Mouse (Mus musculus): Measurements from ENCODE around the gene Ick. TPM values are rescaled to one million over a fixed set of nuclear protein-coding genes. Genes with fewer than 3 reads are reported as not detected.
A peak's percentile ranks its signal among the peaks of the same experiment; 100 is the strongest.
"Not testable (repeated sequence)": the region's sequence is repeated elsewhere in the genome, so short reads cannot be mapped to it uniquely, and the experiment has no call there.

The Ick gene
- polyA plus RNA-seq, 1 experiment = 7.1 TPM

DNA sequence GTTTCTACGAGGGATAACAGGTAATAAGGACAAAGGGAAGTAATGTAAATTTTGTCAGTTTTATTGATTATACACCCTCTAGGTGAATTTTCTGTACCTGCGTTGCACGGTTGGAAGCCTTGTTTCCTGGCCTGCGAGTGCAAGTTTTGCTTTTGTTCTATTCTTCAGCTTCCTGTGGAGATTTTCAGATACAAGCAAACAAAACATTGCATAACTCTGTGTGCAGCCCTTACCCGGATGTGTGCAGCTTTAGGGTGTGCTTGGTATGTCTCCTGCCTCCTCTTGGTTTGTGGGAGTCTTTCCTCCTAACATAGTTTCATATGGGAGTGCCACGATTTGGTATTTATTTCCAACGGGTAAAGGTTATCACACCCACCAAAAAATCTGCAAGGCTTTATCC lies 67.8 kb downstream of the Ick start:
- Histone ChIP-seq H3K4me3 (ENCODE audit: insufficient read depth, low read length) (peak overlapping the region; percentile 76), H3K4me1 (ENCODE audit: control insufficient read depth, insufficient read depth, low read length) (peaks cover 9% of the 10 kb centered on the region), H3K27ac (ENCODE audit: insufficient read depth, low read depth, low read length) (peak overlapping the region; percentile 82)
- TF ChIP-seq POLR2A (IDR thresholded peaks at IDR 0.05; ENCODE audit: borderline replicate concordance, low read depth, low read length) (no peak), CTCF (IDR thresholded peaks at IDR 0.05; ENCODE audit: low read depth, low read length) (no peak)

DNA sequence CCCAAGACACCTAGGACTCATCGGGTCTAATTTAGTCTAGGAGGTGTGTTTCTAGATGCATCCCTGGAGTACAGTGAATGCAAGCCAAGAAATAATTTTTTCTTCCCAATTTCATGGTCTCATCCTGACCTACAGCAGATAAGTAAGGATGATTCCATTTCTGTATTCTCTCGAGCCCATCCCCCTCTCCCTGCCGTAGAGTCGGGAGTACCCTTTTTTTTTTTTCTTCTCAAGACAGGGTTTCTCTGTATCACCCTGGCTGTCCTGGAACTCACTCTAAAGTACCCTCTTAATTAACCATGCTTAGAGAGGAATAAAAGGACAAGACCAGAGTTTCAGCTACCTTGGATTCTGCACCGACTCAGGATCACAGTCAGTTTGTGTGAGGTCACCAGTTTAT lies 69.2 kb downstream of the Ick start:
- Histone ChIP-seq H3K4me3 (ENCODE audit: insufficient read depth, low read length) (no peak overlapping the region), H3K27ac (ENCODE audit: insufficient read depth, low read depth, low read length) (no peak overlapping the region), H3K4me1 (ENCODE audit: control insufficient read depth, insufficient read depth, low read length) (peaks cover 9% of the 10 kb centered on the region)
- TF ChIP-seq CTCF (IDR thresholded peaks at IDR 0.05; ENCODE audit: low read depth, low read length) = no peak
- no peak for TF ChIP-seq POLR2A (IDR thresholded peaks at IDR 0.05; ENCODE audit: borderline replicate concordance, low read depth, low read length)

DNA sequence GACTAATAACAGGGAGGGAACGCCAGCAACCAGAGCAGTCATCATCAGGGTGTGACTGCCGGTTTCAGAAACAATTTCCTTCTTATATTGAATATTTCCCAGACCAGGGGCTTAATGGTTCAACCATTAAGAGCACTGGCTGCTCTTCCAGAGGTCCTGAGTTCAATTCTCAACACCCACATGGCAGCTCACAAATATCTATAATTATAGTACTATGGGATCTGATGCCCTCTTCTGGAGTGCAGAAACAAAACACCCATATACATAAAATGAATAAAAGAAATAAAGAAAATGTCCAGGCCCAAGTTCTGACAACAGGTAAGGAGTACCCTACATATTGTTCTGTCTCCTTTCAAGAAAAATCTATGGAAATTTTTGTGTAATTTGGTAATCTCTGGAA lies 70.1 kb downstream of the Ick start:
- TF ChIP-seq POLR2A (IDR thresholded peaks at IDR 0.05; ENCODE audit: borderline replicate concordance, low read depth, low read length) (no peak), CTCF (IDR thresholded peaks at IDR 0.05; ENCODE audit: low read depth, low read length) (no peak)
- H3K4me3 ChIP-seq (ENCODE audit: insufficient read depth, low read length) = no peak overlapping the region
- peaks cover 9% of the 10 kb centered on the region for H3K4me1 ChIP-seq (ENCODE audit: control insufficient read depth, insufficient read depth, low read length)
- no peak overlapping the region for H3K27ac ChIP-seq (ENCODE audit: insufficient read depth, low read depth, low read length)

DNA sequence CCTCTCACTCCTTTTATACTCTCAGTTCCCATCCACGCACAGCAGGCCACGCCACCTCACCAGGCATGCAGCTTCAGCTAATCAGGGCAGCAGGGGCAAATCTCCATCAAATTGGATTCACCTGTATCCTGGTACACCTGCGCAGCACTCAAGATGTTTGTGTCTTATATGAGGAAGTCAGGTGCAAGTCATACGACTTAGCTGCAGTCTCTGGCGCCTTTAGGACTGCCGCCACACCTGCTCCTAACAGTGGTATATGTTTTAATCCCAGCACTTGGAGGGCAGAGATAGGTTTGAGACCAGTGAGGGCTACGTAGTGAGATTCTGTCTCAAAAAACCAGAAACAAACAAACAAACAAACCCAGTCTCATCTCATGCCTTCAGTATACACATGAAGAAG lies 73.5 kb downstream of the Ick start, which contains the start of gene Gsta4:
Gene Gsta4 (plus strand): TSS at position 301 of the 400 bp plus-strand sequence.
- not testable (repeated sequence) for H3K27ac ChIP-seq (ENCODE audit: insufficient read depth, low read depth, low read length); H3K4me1 ChIP-seq (ENCODE audit: control insufficient read depth, insufficient read depth, low read length); H3K4me3 ChIP-seq (ENCODE audit: insufficient read depth, low read length)

DNA sequence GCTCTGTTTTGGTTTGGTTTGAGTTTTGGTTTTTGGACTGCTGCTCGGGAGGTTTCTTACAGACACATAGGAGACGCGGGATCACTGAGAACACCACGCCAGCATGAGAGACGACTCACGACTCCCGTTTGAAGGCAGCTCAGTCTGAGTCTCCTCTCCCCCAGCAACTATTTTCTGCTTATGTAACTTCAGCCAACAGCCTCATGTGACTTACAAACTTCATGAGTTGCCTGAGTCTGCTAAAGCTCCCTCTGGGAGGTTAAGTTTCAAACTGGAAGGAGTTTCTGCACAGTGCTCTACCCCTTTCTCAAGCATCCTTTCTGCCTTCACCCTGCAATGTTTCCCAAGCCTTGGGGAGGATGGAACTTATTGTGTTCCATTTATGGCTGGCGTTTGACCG lies 76.7 kb downstream of the Ick start:
- no peak overlapping the region for H3K4me3 ChIP-seq (ENCODE audit: insufficient read depth, low read length)
- no peaks in the 10 kb centered on the region for H3K4me1 ChIP-seq (ENCODE audit: control insufficient read depth, insufficient read depth, low read length)
- TF ChIP-seq CTCF (IDR thresholded peaks at IDR 0.05; ENCODE audit: low read depth, low read length) (no peak), POLR2A (IDR thresholded peaks at IDR 0.05; ENCODE audit: borderline replicate concordance, low read depth, low read length) (no peak)
- H3K27ac ChIP-seq (ENCODE audit: insufficient read depth, low read depth, low read length) = no peak overlapping the region

DNA sequence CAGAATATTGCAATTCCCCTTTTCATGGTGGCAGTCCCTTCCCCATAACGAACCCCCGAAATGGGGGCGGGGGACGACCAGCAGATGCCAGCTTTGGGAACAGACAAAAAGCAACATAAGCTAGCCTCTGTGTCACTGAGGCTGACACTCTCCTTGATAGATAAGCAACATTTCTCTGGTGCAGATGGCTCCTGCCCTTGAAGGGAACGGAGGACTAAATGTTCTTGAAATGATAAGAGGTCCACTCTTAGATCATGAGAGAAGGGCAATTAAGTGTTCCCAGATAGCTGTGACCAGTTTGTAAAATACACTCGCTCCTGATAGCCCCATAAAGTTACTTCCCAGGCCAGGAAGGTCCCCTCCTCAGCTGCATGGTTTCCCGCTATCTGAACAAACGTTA lies 79.9 kb downstream of the Ick start:
- Histone ChIP-seq H3K4me3 (ENCODE audit: insufficient read depth, low read length) (no peak overlapping the region), H3K27ac (ENCODE audit: insufficient read depth, low read depth, low read length) (no peak overlapping the region), H3K4me1 (ENCODE audit: control insufficient read depth, insufficient read depth, low read length) (no peaks in the 10 kb centered on the region)
- TF ChIP-seq CTCF (IDR thresholded peaks at IDR 0.05; ENCODE audit: low read depth, low read length) (no peak), POLR2A (IDR thresholded peaks at IDR 0.05; ENCODE audit: borderline replicate concordance, low read depth, low read length) (no peak)

DNA sequence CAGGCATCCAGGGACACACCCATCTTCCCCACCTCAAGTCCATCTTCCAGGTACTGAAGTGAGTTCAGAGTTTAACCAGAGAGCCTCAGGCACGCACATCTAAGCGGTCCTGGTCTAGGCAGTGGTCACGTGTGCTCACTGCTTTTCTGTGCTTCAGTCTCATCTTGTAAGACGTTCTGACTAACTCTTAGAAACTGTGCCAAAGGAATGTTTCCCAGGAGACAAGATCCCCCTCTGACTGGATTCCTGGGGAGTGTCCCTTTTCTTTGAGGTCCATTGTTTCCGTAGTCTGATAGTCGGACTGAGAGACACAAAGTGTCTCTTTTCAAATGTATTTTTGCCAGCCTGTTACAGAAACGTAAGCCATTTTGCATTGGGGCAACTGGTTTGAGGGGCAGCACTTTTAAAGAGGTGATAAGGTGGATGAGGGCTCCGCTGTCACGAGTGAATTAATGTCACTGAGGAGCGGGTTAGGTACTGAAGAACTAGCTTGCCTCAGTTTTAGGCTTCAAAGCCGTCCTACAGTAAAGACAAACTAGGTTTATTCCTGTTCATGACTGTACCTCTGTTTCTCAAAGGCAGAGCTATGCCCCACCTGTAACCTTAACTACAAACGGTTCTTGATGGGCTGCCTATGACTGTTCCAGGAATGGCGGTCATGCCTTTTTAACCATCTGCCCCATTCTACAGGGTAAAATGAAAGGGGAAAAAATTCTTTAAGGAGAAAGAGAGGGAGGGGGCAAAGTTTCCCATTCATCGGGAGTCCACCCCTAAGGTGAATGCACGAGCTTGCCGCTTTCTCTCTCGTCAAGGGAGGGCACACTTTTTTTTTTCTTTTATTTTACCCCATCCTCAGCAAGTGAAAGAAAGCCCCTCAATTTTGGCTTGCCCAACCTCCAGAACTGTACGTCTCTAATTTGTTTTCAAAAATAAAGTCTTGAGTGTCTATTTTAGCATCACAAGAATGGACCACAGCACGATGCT lies 82.0 kb downstream of the Ick start:
- no peaks in the 10 kb centered on the region for H3K4me1 ChIP-seq (ENCODE audit: control insufficient read depth, insufficient read depth, low read length)
- TF ChIP-seq CTCF (IDR thresholded peaks at IDR 0.05; ENCODE audit: low read depth, low read length) = no peak
- no peak for TF ChIP-seq POLR2A (IDR thresholded peaks at IDR 0.05; ENCODE audit: borderline replicate concordance, low read depth, low read length)
- H3K4me3 ChIP-seq (ENCODE audit: insufficient read depth, low read length) = no peak overlapping the region
- H3K27ac ChIP-seq (ENCODE audit: insufficient read depth, low read depth, low read length) = no peak overlapping the region

DNA sequence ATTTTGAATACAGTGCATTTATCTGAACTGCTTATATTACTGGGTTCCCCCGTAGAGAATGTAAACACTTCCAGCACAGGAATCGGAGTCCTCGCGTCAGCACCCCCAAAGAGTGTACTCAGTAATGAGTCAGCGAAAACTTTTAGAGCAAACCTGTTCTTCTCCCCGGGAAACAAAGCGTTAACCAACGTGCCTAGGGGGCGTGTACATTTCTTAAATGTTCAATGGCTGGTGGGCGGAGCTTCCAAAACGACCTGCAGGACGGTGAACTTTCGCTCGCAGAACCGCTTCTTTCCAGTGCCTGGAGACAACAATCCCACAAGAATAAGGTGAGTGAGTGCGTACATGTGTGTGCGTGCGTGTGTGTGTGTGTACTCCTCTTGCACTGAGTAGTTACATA lies 82.7 kb downstream of the Ick start:
- peak overlapping the region; percentile 27 for H3K4me3 ChIP-seq (ENCODE audit: insufficient read depth, low read length)
- no peak overlapping the region for H3K27ac ChIP-seq (ENCODE audit: insufficient read depth, low read depth, low read length)
- TF ChIP-seq CTCF (IDR thresholded peaks at IDR 0.05; ENCODE audit: low read depth, low read length) (no peak), POLR2A (IDR thresholded peaks at IDR 0.05; ENCODE audit: borderline replicate concordance, low read depth, low read length) (no peak)
- H3K4me1 ChIP-seq (ENCODE audit: control insufficient read depth, insufficient read depth, low read length) = no peaks in the 10 kb centered on the region

DNA sequence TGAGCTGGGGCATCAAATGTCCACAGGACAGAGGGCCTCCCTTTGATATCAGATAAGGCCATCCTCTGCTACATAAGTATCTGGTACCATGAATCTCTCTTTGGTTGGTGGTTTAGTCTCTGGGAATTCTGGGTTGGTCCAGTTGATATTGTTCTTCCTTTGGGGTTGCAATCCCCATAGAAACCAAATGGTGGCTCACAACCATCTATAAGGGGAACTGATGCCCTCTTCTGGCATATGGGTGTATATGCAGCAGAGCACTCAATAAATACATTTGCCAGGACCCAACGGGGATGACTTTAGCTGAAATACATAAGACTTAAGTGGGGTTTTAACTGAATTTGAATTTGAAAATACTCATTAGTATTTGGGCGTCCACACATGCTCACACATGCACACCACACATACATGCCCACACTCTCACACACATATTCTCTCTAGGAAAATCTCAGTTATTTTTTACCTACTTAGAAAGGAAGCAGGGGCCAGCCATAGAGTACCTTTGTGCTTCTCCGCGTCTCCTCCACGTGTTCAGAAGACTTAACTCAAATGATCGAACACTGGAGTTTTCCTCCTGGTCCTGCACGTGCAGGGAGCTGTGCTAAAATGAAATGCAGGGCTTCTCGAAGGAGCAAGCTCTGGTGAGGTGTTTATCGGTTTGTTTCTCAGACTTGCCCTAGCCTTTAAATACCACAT lies 85.1 kb downstream of the Ick start:
- TF ChIP-seq CTCF (IDR thresholded peaks at IDR 0.05; ENCODE audit: low read depth, low read length) (no peak), POLR2A (IDR thresholded peaks at IDR 0.05; ENCODE audit: borderline replicate concordance, low read depth, low read length) (no peak)
- Histone ChIP-seq H3K27ac (ENCODE audit: insufficient read depth, low read depth, low read length) (no peak overlapping the region), H3K4me3 (ENCODE audit: insufficient read depth, low read length) (no peak overlapping the region), H3K4me1 (ENCODE audit: control insufficient read depth, insufficient read depth, low read length) (no peaks in the 10 kb centered on the region)

DNA sequence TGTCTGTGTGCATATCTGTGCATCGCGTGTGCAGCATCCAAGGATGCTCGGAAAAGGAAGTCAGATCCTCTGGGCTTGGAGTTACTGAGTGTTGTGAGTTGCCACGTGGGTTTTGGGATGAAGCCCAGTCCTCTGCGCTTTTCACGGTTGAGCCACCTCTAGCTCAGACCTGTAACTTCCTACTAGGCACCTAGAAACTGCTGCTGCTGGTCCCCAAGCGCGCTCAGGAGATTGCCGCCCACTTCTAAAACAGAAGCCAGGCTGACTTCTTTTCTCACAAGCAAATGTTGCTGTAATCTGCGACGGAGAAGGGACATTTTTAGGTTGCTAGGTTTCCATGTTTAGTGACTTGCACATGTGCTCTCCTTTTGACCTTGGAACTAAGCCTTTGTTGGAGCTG lies 86.0 kb downstream of the Ick start:
- Histone ChIP-seq H3K27ac (ENCODE audit: insufficient read depth, low read depth, low read length) (no peak overlapping the region), H3K4me3 (ENCODE audit: insufficient read depth, low read length) (no peak overlapping the region), H3K4me1 (ENCODE audit: control insufficient read depth, insufficient read depth, low read length) (no peaks in the 10 kb centered on the region)
- no peak for TF ChIP-seq POLR2A (IDR thresholded peaks at IDR 0.05; ENCODE audit: borderline replicate concordance, low read depth, low read length)
- TF ChIP-seq CTCF (IDR thresholded peaks at IDR 0.05; ENCODE audit: low read depth, low read length) = no peak
